Mouse (Mus musculus) C2C12 (cell line): ENCODE measurements around the gene Fam222b. TPM values are rescaled to one million over a fixed set of nuclear protein-coding genes. Genes with fewer than 3 reads are reported as not detected.
A peak's percentile ranks its signal among the peaks of the same experiment; 100 is the strongest.

ENCODE experiments used
- H3K27me3 ChIP-seq: one replicate; pipeline ENCODE4 v1.6.1; 2011; ENCODE audit not compliant: control insufficient read depth, insufficient read depth, insufficient read length
- H3K36me3 ChIP-seq: one replicate; pipeline ENCODE4 v1.6.1; 2011; ENCODE audit not compliant: control insufficient read depth, insufficient read depth
- H3K4me3 ChIP-seq: one replicate; pipeline ENCODE4 v1.5.1; 2011; ENCODE audit warnings: mild to moderate bottlenecking, control low read depth; ENCODE audit not compliant: poor library complexity, insufficient read depth, severe bottlenecking
- H3K79me2 ChIP-seq: one replicate; pipeline ENCODE4 v1.6.1; 2011; ENCODE audit not compliant: control insufficient read depth, insufficient read depth
- H3K79me3 ChIP-seq: one replicate; pipeline ENCODE4 v1.6.1; 2011; ENCODE audit warnings: low read depth, control low read depth
- H3ac ChIP-seq: one replicate; pipeline ENCODE3; 2011; ENCODE audit warnings: low read depth; ENCODE audit not compliant: control insufficient read depth, insufficient read length
- CEBPB ChIP-seq: IDR thresholded peaks from one replicate; pipeline ENCODE4 v1.6.1; 2011; ENCODE audit warnings: low read depth, mild to moderate bottlenecking, control low read depth, moderate library complexity
- CTCF ChIP-seq: IDR thresholded peaks from one replicate; pipeline ENCODE4 v1.5.1; 2011; ENCODE audit not compliant: control insufficient read depth, insufficient read depth, insufficient read length
- FOSL1 ChIP-seq: IDR thresholded peaks from one replicate; pipeline ENCODE4 v1.8.0; 2011; ENCODE audit warnings: mild to moderate bottlenecking, low read length; ENCODE audit not compliant: poor library complexity, insufficient read depth, severe bottlenecking
- MAX ChIP-seq: IDR thresholded peaks from one replicate; pipeline ENCODE4 v1.6.1; 2011; ENCODE audit warnings: mild to moderate bottlenecking, control low read depth
- MYOD1 ChIP-seq: IDR thresholded peaks from one replicate; pipeline ENCODE4 v1.6.1; 2011; ENCODE audit warnings: low read depth; ENCODE audit not compliant: control insufficient read depth, insufficient read length
- MYOG ChIP-seq: IDR thresholded peaks from one replicate; pipeline ENCODE4 v1.6.1; 2011; ENCODE audit not compliant: control insufficient read depth, insufficient read length; ENCODE audit errors: extremely low read depth
- USF1 ChIP-seq: IDR thresholded peaks from one replicate; pipeline ENCODE4 v1.6.1; 2011; ENCODE audit warnings: low read depth, mild to moderate bottlenecking, control low read depth, moderate library complexity
- polyA plus RNA-seq: library from polyadenylated mRNA; unstranded; fragments of >200 nt; fragmentation: generic; extraction: Trizol; gene quantifications from one replicate; pipeline ENCODE4 v1.2.1, GENCODE M21; 2012; ENCODE audit warnings: missing spikeins

Gene Fam222b
- polyA plus RNA-seq, 1 experiment, result 12.2 TPM

DNA sequence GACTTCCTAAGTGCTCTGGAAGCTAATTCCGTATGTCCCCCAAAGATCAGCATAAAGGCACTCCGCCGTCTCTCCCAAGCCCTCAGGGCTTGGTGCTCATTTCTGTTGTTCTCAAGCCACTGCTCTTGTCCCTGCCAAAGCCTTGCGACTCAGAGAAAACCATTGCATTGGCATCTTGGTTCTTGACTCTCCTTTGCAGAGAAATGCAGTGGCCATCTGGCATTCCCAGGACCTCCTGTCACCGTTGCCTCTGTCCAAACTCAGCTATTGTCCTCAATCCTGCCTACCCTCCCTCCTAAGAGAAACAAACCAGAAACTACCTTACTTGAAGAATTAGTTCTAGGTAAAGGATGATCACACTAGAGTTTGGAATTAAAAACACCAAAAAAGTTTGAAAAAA, 61.2 kb downstream of the Fam222b start:
- Histone ChIP-seq H3K79me3 (peaks cover 11% of the 10 kb centered on the region), H3K4me3 (no peak overlapping the region), H3K27me3 (no peaks in the 10 kb centered on the region), H3K36me3 (peaks cover 92% of the 10 kb centered on the region), H3ac (no peak overlapping the region), H3K79me2 (peaks cover 22% of the 10 kb centered on the region)
- TF ChIP-seq MAX (no peak), MYOG (no peak), CTCF (no peak), FOSL1 (no peak)

DNA sequence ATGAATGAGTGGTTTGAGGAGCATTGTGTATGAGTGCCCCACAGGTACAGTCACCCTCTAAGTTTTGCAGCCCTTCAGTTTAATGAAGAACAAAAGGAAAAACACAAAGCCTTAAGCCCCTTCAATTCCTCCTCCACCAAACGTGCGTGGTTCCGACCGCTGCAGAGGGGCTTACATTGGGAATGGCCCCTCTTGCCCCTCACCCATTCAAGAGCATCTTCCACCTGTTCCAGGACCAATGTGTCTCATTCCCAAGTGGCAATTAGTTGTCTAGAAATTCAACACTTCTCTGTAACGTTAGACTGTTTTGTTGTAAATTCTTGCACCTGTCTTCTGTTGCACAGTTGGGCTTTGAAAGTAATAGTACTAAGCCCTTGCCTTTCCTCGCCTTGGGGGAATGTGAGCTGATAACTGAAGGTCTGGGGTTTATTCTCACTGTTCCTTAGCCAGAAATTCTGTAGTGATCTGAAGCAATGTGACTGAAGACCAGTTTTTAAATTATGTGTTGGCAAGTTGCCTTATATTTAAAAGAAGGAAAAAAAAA, 61.8 kb downstream of the Fam222b start:
- no peak overlapping the region for H3ac ChIP-seq
- H3K27me3 ChIP-seq, result no peaks in the 10 kb centered on the region
- H3K36me3 ChIP-seq, result peaks cover 92% of the 10 kb centered on the region
- TF ChIP-seq MYOG (no peak), CEBPB (no peak), MAX (no peak), FOSL1 (no peak), CTCF (no peak), MYOD1 (no peak), USF1 (no peak)
- peaks cover 28% of the 10 kb centered on the region for H3K79me2 ChIP-seq
- H3K4me3 ChIP-seq, result no peak overlapping the region
- peaks cover 11% of the 10 kb centered on the region for H3K79me3 ChIP-seq

DNA sequence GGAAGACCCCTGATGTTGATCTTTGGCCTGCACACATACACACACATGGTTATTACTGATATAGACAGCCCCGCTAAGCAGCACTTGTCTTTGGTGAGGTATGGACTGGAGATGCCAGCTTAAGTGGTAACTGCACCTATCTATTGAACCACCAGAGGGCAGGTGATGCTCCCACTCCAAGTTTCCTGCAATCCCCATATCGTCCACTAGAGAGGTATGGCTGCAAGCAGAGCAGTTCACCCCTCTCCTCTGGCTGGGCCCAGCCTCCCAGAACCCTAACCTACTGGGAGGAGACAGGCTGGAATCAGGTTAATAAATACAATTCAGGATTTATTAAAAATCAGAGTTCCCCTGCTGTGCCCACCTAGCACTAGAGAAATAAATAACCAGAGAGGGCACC, 64.6 kb downstream of the Fam222b start:
- Histone ChIP-seq H3K79me2 (peaks cover 56% of the 10 kb centered on the region), H3ac (no peak overlapping the region), H3K27me3 (no peaks in the 10 kb centered on the region), H3K4me3 (no peak overlapping the region), H3K79me3 (peaks cover 38% of the 10 kb centered on the region), H3K36me3 (peaks cover 88% of the 10 kb centered on the region)
- no peak for TF ChIP-seq MYOD1
- no peak for TF ChIP-seq MYOG
- no peak for TF ChIP-seq FOSL1
- no peak for TF ChIP-seq USF1
- peak; percentile 85 for TF ChIP-seq CTCF
- peak; percentile 31 for TF ChIP-seq MAX
- TF ChIP-seq CEBPB, result no peak

DNA sequence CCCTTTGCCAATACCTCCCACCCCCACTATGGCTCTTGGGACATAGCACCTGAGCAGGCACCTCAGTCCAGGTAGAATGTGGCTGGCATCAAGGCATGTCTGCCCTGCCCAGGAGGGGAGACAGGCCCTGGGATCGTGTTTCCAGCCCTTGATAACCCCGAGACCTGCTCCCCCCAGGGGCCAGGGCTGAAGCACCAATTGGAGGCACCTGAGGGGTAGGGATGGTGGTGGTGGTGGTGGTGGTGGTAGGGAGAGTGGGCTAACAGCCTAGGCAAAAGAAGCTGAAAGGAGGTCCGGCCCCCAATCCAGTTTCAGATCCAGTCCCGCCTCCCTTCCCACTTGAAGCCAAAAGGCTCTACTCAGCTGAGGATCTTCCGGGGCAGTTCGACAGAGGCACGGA, 65.1 kb downstream of the Fam222b start:
- H3K79me3 ChIP-seq, result peaks cover 43% of the 10 kb centered on the region
- H3K4me3 ChIP-seq, result no peak overlapping the region
- TF ChIP-seq FOSL1, result no peak
- no peak for TF ChIP-seq MYOD1
- no peak for TF ChIP-seq CTCF
- no peak for TF ChIP-seq MYOG
- peaks cover 84% of the 10 kb centered on the region for H3K36me3 ChIP-seq
- H3K79me2 ChIP-seq, result peaks cover 61% of the 10 kb centered on the region
- no peaks in the 10 kb centered on the region for H3K27me3 ChIP-seq
- no peak overlapping the region for H3ac ChIP-seq

DNA sequence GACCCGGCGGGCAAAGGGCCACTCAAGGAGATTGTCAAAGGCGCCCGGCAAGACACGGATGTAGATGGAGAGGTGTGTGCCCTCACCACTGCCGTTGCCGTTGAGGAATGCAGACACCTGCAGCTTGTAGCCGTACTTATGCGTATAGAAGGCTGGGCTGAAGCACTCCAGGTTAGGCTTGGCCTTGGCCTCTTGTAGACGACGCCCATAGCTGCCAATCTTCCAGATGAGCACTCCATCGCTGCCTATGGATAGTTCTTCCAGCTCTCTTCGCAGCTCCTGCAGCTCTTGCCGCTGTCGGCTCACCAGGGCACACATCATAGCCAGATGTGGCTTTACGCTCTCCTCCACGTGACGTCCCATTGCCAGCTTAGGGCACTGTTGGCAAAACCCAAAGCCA, 65.7 kb downstream of the Fam222b start:
- Histone ChIP-seq H3ac (no peak overlapping the region), H3K27me3 (no peaks in the 10 kb centered on the region), H3K79me3 (peaks cover 49% of the 10 kb centered on the region), H3K79me2 (peaks cover 67% of the 10 kb centered on the region), H3K4me3 (no peak overlapping the region), H3K36me3 (peaks cover 80% of the 10 kb centered on the region)
- TF ChIP-seq USF1 (no peak), MAX (no peak), CTCF (no peak), MYOG (no peak), CEBPB (no peak), FOSL1 (no peak), MYOD1 (no peak)

DNA sequence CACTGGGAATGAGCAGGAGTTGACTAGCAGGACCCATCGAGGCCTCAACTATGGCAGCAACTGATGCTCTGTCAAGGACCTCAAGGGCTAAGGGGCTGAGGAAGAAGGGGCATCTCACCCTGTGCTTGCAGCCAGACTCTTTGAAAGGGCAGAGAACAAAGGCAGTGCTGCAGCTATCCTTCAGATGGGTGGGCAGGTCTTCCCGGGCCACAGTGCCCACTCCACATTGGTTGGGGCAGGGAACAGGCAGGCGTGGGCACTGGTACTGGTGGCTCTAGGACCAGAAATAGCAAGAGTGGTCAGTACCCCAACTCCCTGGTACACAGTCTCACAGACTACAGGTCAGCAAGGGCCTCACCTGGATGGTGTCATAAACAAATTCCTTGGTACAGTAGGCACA, 66.2 kb downstream of the Fam222b start:
- Histone ChIP-seq H3ac (no peak overlapping the region), H3K4me3 (no peak overlapping the region), H3K36me3 (peaks cover 75% of the 10 kb centered on the region), H3K79me2 (peaks cover 69% of the 10 kb centered on the region), H3K27me3 (no peaks in the 10 kb centered on the region), H3K79me3 (peaks cover 49% of the 10 kb centered on the region)
- TF ChIP-seq MYOD1, result no peak
